11 mouse cellular contexts compared by ENCODE assay signal in genomic region chr16:92609006-92609716, GRCm38 (mm10).
A peak's percentile ranks its signal among the peaks of the same experiment; 100 is the strongest.
DNase-seq lines count a peak whose midpoint lies in the region; ATAC-seq and TF ChIP-seq lines count a peak whose summit lies in the region.
"Had no signal": no experiment of that assay in that cellular context is flagged by ENCODE, and none has a peak within 500 bp of the region (broad histone marks: within the 10 kb centered on the region; RNA-seq: fewer than 3 reads in every experiment).

No protein-coding gene starts in this region.

- no peak overlapping the region for H3K4me3 ChIP-seq in kidney, embryonic 14.5 days (ENCODE audit: low read length)
- no peak overlapping the region for H3K4me3 ChIP-seq in embryonic fibroblast, embryonic 13.5 days (ENCODE audit: insufficient read depth, low read length)
- no peak overlapping the region for H3K4me3 ChIP-seq in kidney, postnatal 0 days (replicated peaks; ENCODE audit: low read depth, low read length)
- no peak overlapping the region for H3K4me3 ChIP-seq in hindbrain, embryonic 16.5 days (ENCODE audit: low read length)
- H3K4me3 ChIP-seq: left cerebral cortex, adult 2 months; neural tube, embryonic 12.5 days had no signal

- no peak overlapping the region for H3K27ac ChIP-seq in kidney, embryonic 14.5 days (ENCODE audit: low read depth, low read length)
- H3K27ac ChIP-seq in embryonic fibroblast, embryonic 13.5 days (ENCODE audit: insufficient read depth, low read length): peak overlapping the region; percentile 90
- 0 out of 2 replicates have a peak overlapping the region, but pooled peaks have one; percentile 8 for H3K27ac ChIP-seq in kidney, postnatal 0 days
- no peak overlapping the region for H3K27ac ChIP-seq in hindbrain, embryonic 16.5 days (ENCODE audit: low read depth, low read length)
- H3K27ac ChIP-seq: left cerebral cortex, adult 2 months; neural tube, embryonic 12.5 days had no signal

- no peaks in the 10 kb centered on the region for H3K36me3 ChIP-seq in kidney, embryonic 14.5 days (ENCODE audit: control insufficient read depth, insufficient read depth, low read length)
- H3K36me3 ChIP-seq in kidney, postnatal 0 days (ENCODE audit: insufficient read depth, low read length): no peaks in the 10 kb centered on the region
- no peaks in the 10 kb centered on the region for H3K36me3 ChIP-seq in hindbrain, embryonic 16.5 days (ENCODE audit: control insufficient read depth, insufficient read depth, low read length)
- H3K36me3 ChIP-seq: neural tube, embryonic 12.5 days had no signal

- H3K27me3 ChIP-seq in kidney, embryonic 14.5 days (ENCODE audit: control insufficient read depth, insufficient read depth, low read length): peaks cover 15% of the 10 kb centered on the region; the same call in 1 of the 2 replicates
- H3K27me3 ChIP-seq in kidney, postnatal 0 days (ENCODE audit: insufficient read depth, low read length): no peaks in the 10 kb centered on the region
- H3K27me3 ChIP-seq in hindbrain, embryonic 16.5 days (replicated peaks; ENCODE audit: control insufficient read depth, insufficient read depth, low read length): peaks cover under 1% of the 10 kb centered on the region

- no peak overlapping the region for H3K9ac ChIP-seq in kidney, embryonic 14.5 days (ENCODE audit: low read depth, low read length)
- no peak overlapping the region for H3K9ac ChIP-seq in kidney, postnatal 0 days (ENCODE audit: low read depth, low read length)
- H3K9ac ChIP-seq in hindbrain, embryonic 16.5 days (ENCODE audit: low read depth, low read length): no peak overlapping the region
- H3K9ac ChIP-seq: neural tube, embryonic 12.5 days had no signal

- peak; percentile 70 for DNase-seq in kidney, adult 11 months
- peak; percentile 78 for DNase-seq in kidney, postnatal 0 days (ENCODE audit: low spot score)
- DNase-seq in retina, embryonic 14.5 days (ENCODE audit: low spot score): peak; percentile 51
- DNase-seq in thymus, adult 18-20 months: no peak
- DNase-seq in heart, postnatal 4 days: no peak

- H3K4me1 ChIP-seq in kidney, embryonic 14.5 days (ENCODE audit: control insufficient read depth, insufficient read depth, low read length): peaks cover 25% of the 10 kb centered on the region
- H3K4me1 ChIP-seq in embryonic fibroblast, embryonic 13.5 days (ENCODE audit: control insufficient read depth, insufficient read depth, low read length): peaks cover 18% of the 10 kb centered on the region
- no peaks in the 10 kb centered on the region for H3K4me1 ChIP-seq in kidney, postnatal 0 days (replicated peaks; ENCODE audit: insufficient read depth, low read length)
- H3K4me1 ChIP-seq in hindbrain, embryonic 16.5 days (ENCODE audit: control insufficient read depth, insufficient read depth, low read depth, low read length): peaks cover 10% of the 10 kb centered on the region; the same call in 1 of the 2 replicates

- no peak for TF ChIP-seq CTCF in embryonic fibroblast, embryonic 13.5 days (IDR thresholded peaks at IDR 0.05; ENCODE audit: borderline replicate concordance, insufficient read depth, low read length)
- 0 out of 2 replicates have a peak, but pooled peaks have one; percentile 11 for TF ChIP-seq CTCF in kidney, postnatal 0 days (IDR thresholded peaks at IDR 0.05; ENCODE audit: low read depth)

- 10% methylated on average over 8 of the region's 8 CpGs for WGBS in kidney, embryonic 14.5 days
- 8% methylated on average over 8 of the region's 8 CpGs for WGBS in kidney, postnatal 0 days
- 20% methylated on average over 8 of the region's 8 CpGs for WGBS in hindbrain, embryonic 16.5 days

- H3K4me2 ChIP-seq in kidney, embryonic 14.5 days (replicated peaks; ENCODE audit: low read depth, low read length): no peak overlapping the region
- H3K4me2 ChIP-seq in kidney, postnatal 0 days (ENCODE audit: low read length): peak overlapping the region; percentile 19; the same call in 1 of the 2 replicates
- H3K4me2 ChIP-seq in hindbrain, embryonic 16.5 days (ENCODE audit: low read length): no peak overlapping the region
- H3K4me2 ChIP-seq: neural tube, embryonic 12.5 days had no signal

- H3K9me3 ChIP-seq in kidney, embryonic 14.5 days (ENCODE audit: control insufficient read depth, low read length): no peaks in the 10 kb centered on the region
- no peaks in the 10 kb centered on the region for H3K9me3 ChIP-seq in kidney, postnatal 0 days (replicated peaks; ENCODE audit: low read length)
- H3K9me3 ChIP-seq in hindbrain, embryonic 16.5 days (ENCODE audit: control insufficient read depth, low read length): no peaks in the 10 kb centered on the region
- H3K9me3 ChIP-seq: neural tube, embryonic 12.5 days had no signal

- TF ChIP-seq POLR2A in embryonic fibroblast, embryonic 13.5 days (IDR thresholded peaks at IDR 0.05; ENCODE audit: low read depth, low read length): no peak

- ATAC-seq in kidney, embryonic 14.5 days (ENCODE audit: low FRiP score, low TSS enrichment): no peak; the same call in 1 of the 2 replicates
- ATAC-seq in kidney, postnatal 0 days (replicated peaks; ENCODE audit: low FRiP score, low read depth): peak; percentile 65
- no peak for ATAC-seq in hindbrain, embryonic 16.5 days
- ATAC-seq: CD4-positive, CD25-positive, alpha-beta regulatory T cell, adult 4 months had no signal

Comparison
In these comparisons a context has a peak if more than half of its experiments do, and no peak if none do; other contexts are left out.
1. H3K27ac ChIP-seq: peak in embryonic fibroblast, embryonic 13.5 days (single experiment) and kidney, postnatal 0 days (single experiment); none in kidney, embryonic 14.5 days (single experiment) and hindbrain, embryonic 16.5 days (single experiment).
2. DNase-seq: peak in kidney, adult 11 months (single experiment), kidney, postnatal 0 days (single experiment) and retina, embryonic 14.5 days (single experiment); none in thymus, adult 18-20 months (0 of 2) and heart, postnatal 4 days (single experiment).